Mouse (Mus musculus): ENCODE data around the gene Olfr871.

DNA sequence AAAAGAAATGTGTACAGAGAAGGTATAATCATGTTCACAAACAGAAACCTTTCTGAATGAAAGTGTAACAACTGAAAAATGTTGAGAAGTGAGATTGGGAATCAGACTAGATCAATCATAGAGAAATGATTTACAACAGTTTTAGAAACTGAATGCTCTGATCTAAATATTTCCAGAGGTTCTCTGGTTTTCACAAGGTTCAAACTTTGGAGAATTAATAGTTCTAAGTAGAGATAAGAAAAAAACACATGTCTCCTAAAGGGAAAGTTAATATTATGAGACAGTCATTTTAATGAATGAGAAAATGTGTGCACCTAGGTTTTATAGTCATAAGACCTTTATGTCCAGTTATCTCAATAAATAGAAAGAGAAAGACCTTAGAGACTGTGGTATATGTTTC lies at the start of gene Olfr871:
- TF ChIP-seq CTCF (IDR thresholded peaks at IDR 0.05; ENCODE audit: control insufficient read depth, insufficient read depth, insufficient read length): no peak
- no peak for TF ChIP-seq USF1 (IDR thresholded peaks at IDR 0.05; ENCODE audit: low read depth)
- TF ChIP-seq MAX (IDR thresholded peaks at IDR 0.05): no peak

All from C2C12 (cell line).